Mouse (Mus musculus): ENCODE data around the gene Cdk5.

GRCm38 (mm10) chr5:24391864-24392263, 31.5 kb downstream of the Cdk5 start, which contains the start of gene Atg9b:
- TF ChIP-seq CTCF (IDR thresholded peaks at IDR 0.05) (no peak), EP300 (IDR thresholded peaks at IDR 0.05) (no peak)
